Mouse (Mus musculus) heart, postnatal 4 days (tissue): ENCODE results near the gene Tmem229a. TPM values are rescaled to one million over a fixed set of nuclear protein-coding genes. Genes with fewer than 3 reads are reported as not detected.

Experiments used
- total RNA-seq, 2 experiments: library from RNA; stranded (reverse); gene quantifications; 2 replicates each; pipeline ENCODE4 v1.2.3; 2021

Gene Tmem229a
- total RNA-seq, 2 experiments from 2014 or later = 0.09 to 0.19 TPM

Other genes with a start within 250 kb of the Tmem229a start
- gene Hyal6, start 223.1 kb downstream of the Tmem229a start, total RNA-seq = not detected
- gene Hyal4, start 208.0 kb downstream of the Tmem229a start, total RNA-seq = not detected
- gene Spam1, start 165.1 kb downstream of the Tmem229a start, total RNA-seq = not detected
- not detected for gene Hyal5, start 98.3 kb downstream of the Tmem229a start, total RNA-seq